Mouse (Mus musculus) liver, embryonic 14.5 days (tissue): Measurements from ENCODE around the gene Car15. TPM values are rescaled to one million over a fixed set of nuclear protein-coding genes. Genes with fewer than 3 reads are reported as not detected.
A peak's percentile ranks its signal among the peaks of the same experiment; 100 is the strongest.

Experiments
- ATAC-seq: fragments of 200-750 bp; cut with Nextera tagmentation; 2 replicates; pipeline ENCODE4 v1.8.0; 2017; ENCODE audit warnings: moderate number of reproducible peaks, mild to moderate bottlenecking, moderate library complexity; ENCODE audit not compliant: insufficient read depth
- DNase-seq, 3 experiments: peaks; one replicate each; pipeline ENCODE4 v3.0.0-alpha.2; 2012 to 2013; ENCODE audit warnings: low read depth in 3 of 3, low spot score in 3 of 3
- H3K27ac ChIP-seq: fragments of 300-500 bp; sonication (generic); 2 replicates; pipeline ENCODE4 v1.5.1; 2014; ENCODE audit warnings: moderate library complexity, mild to moderate bottlenecking, control low read depth, inconsistent platforms
- H3K27me3 ChIP-seq: fragments of 300-500 bp; sonication (generic); 2 replicates; pipeline ENCODE4 v1.6.1; 2014; ENCODE audit warnings: mild to moderate bottlenecking, low read length, moderate library complexity; ENCODE audit not compliant: control insufficient read depth, insufficient read depth
- H3K36me3 ChIP-seq: fragments of 300-500 bp; sonication (generic); replicated peaks from 2 replicates; pipeline ENCODE4 v1.6.1; 2014; ENCODE audit warnings: low read depth; ENCODE audit not compliant: control insufficient read depth, insufficient read depth
- H3K4me1 ChIP-seq, 2 experiments: fragments of 200-500 bp in 1 of 2; fragments of 300-500 bp in 1 of 2; sonication (generic) in 1 of 2; replicated peaks; 2 replicates each; pipeline ENCODE4 v1.6.1; 2012 to 2014; ENCODE audit warnings: antibody characterized with exemption in 1 of 2, inconsistent platforms in 1 of 2, low read length in 1 of 2; ENCODE audit not compliant: control insufficient read depth in 2 of 2, insufficient read depth in 2 of 2
- H3K4me2 ChIP-seq: fragments of 300-500 bp; sonication (generic); 2 replicates; pipeline ENCODE4 v1.6.1; 2014; ENCODE audit warnings: low read depth, mild to moderate bottlenecking, control low read depth, moderate library complexity
- H3K4me3 ChIP-seq, 2 experiments: fragments of 200-500 bp in 1 of 2; fragments of 300-500 bp in 1 of 2; sonication (generic) in 1 of 2; 2 replicates each; pipeline ENCODE4 v1.5.1; 2012 to 2014; ENCODE audit warnings: low read depth in 2 of 2, low read length in 2 of 2, mild to moderate bottlenecking in 2 of 2, control low read depth in 1 of 2, inconsistent platforms in 1 of 2, moderate library complexity in 1 of 2; ENCODE audit not compliant: insufficient read depth in 1 of 2
- H3K9ac ChIP-seq: fragments of 300-500 bp; sonication (generic); replicated peaks from 2 replicates; pipeline ENCODE4 v1.6.1; 2014; ENCODE audit warnings: mild to moderate bottlenecking, control low read depth, moderate library complexity
- H3K9me3 ChIP-seq: fragments of 300-500 bp; sonication (generic); 2 replicates; pipeline ENCODE4 v1.6.1; 2016; ENCODE audit warnings: low read length, mixed read lengths; ENCODE audit not compliant: control insufficient read depth
- CTCF ChIP-seq: IDR thresholded peaks from 2 replicates; pipeline ENCODE4 v1.5.1; 2016; ENCODE audit warnings: antibody characterized with exemption, low read depth, control low read depth
- EP300 ChIP-seq: IDR thresholded peaks from 2 replicates; pipeline ENCODE4 v1.6.1; 2016; ENCODE audit warnings: antibody characterized with exemption, low read depth
- WGBS: fragments of 180-500 bp; shearing (Covaris S2); extraction: QIAGEN DNeasy Blood & Tissue Kit; methylation state at CpG from one replicate; pipeline ENCODE4 v1.1.7; 2014; ENCODE audit not compliant: insufficient replicate concordance; 5-methylcytosine and 5-hydroxymethylcytosine counted together
- polyA plus RNA-seq, 2 experiments: library from polyadenylated mRNA; depleted of rRNA in 1 of 2; stranded (reverse) in 1 of 2; unstranded in 1 of 2; fragments of >200 nt; fragmentation: Nextera tagmentation in 1 of 2; extraction: Ambion mirVana in 1 of 2; gene quantifications; 2 replicates each; pipeline versions ENCODE4 v1.2.1 to v1.2.3; 2012 to 2014

Gene Car15
- polyA plus RNA-seq, 2 experiments, result 1.3 TPM; not detected in 1

GRCm38 (mm10) chr16:17848928-17849327 is 10.8 kb upstream of the Car15 start:
- no peak for ATAC-seq
- TF ChIP-seq EP300 (no peak), CTCF (peak; percentile 79)
- DNase-seq, result peak in 2 of 3 experiments; percentile 26 to 29
- H3K27me3 ChIP-seq, result no peaks in the 10 kb centered on the region
- H3K4me1 ChIP-seq, result no peaks in the 10 kb centered on the region
- peaks cover 25% of the 10 kb centered on the region for H3K36me3 ChIP-seq
- H3K9me3 ChIP-seq, result no peaks in the 10 kb centered on the region
- H3K9ac ChIP-seq, result no peak overlapping the region
- H3K27ac ChIP-seq, result no peak overlapping the region
- WGBS, result 37% methylated on average over 1 of the region's 1 CpGs
- H3K4me3 ChIP-seq, result no peak overlapping the region
- H3K4me2 ChIP-seq, result no peak overlapping the region

GRCm38 (mm10) chr16:17848431-17848830 is 10.3 kb upstream of the Car15 start:
- 81% methylated on average over 6 of the region's 6 CpGs for WGBS
- no peak for TF ChIP-seq CTCF
- TF ChIP-seq EP300, result no peak
- no peak overlapping the region for H3K4me3 ChIP-seq
- DNase-seq (no peak), ATAC-seq (no peak)
- no peaks in the 10 kb centered on the region for H3K27me3 ChIP-seq
- peaks cover 28% of the 10 kb centered on the region for H3K36me3 ChIP-seq
- H3K4me2 ChIP-seq, result no peak overlapping the region
- no peak overlapping the region for H3K9ac ChIP-seq
- no peaks in the 10 kb centered on the region for H3K9me3 ChIP-seq
- H3K4me1 ChIP-seq, result no peaks in the 10 kb centered on the region
- H3K27ac ChIP-seq, result no peak overlapping the region

GRCm38 (mm10) chr16:17843701-17844365 is 5.7 kb upstream of the Car15 start:
- H3K27me3 ChIP-seq, result no peaks in the 10 kb centered on the region
- peaks cover 26% of the 10 kb centered on the region for H3K36me3 ChIP-seq
- 74% methylated on average over 10 of the region's 10 CpGs for WGBS

GRCm38 (mm10) chr16:17842437-17842836 is 4.3 kb upstream of the Car15 start:
- no peak for ATAC-seq
- no peak for DNase-seq

More at GRCm38 (mm10) chr16:17843701-17844365, 5.7 kb upstream of the Car15 start:
- DNase-seq (no peak), ATAC-seq (no peak)
- no peaks in the 10 kb centered on the region for H3K9me3 ChIP-seq
- H3K9ac ChIP-seq, result no peak overlapping the region
- H3K4me1 ChIP-seq, result no peaks in the 10 kb centered on the region
- no peak for TF ChIP-seq EP300
- TF ChIP-seq CTCF, result no peak
- H3K4me3 ChIP-seq, result no peak overlapping the region
- H3K4me2 ChIP-seq, result no peak overlapping the region
- H3K27ac ChIP-seq, result no peak overlapping the region

GRCm38 (mm10) chr16:17839976-17840375 is 1.8 kb upstream of the Car15 start:
- DNase-seq, result no peak
- Histone ChIP-seq H3K27ac (no peak overlapping the region), H3K4me2 (no peak overlapping the region), H3K4me3 (no peak overlapping the region), H3K36me3 (peaks cover 19% of the 10 kb centered on the region), H3K27me3 (peaks cover 15% of the 10 kb centered on the region), H3K9me3 (no peaks in the 10 kb centered on the region), H3K4me1 (no peaks in the 10 kb centered on the region), H3K9ac (no peak overlapping the region)
- ATAC-seq, result no peak
- no peak for TF ChIP-seq CTCF
- no peak for TF ChIP-seq EP300
- 62% methylated on average over 4 of the region's 4 CpGs for WGBS

More at GRCm38 (mm10) chr16:17842437-17842836, 4.3 kb upstream of the Car15 start:
- Histone ChIP-seq H3K36me3 (peaks cover 25% of the 10 kb centered on the region), H3K27me3 (no peaks in the 10 kb centered on the region), H3K4me1 (no peaks in the 10 kb centered on the region), H3K27ac (no peak overlapping the region), H3K4me3 (no peak overlapping the region), H3K9me3 (no peaks in the 10 kb centered on the region), H3K9ac (no peak overlapping the region), H3K4me2 (no peak overlapping the region)
- WGBS, result 81% methylated on average over 7 of the region's 7 CpGs
- TF ChIP-seq EP300 (no peak), CTCF (no peak)
